Mouse (Mus musculus): ENCODE measurements around the gene Trim12c.
"Not testable (repeated sequence)": the region's sequence is repeated elsewhere in the genome, so short reads cannot be mapped to it uniquely, and the experiment has no call there.

Gene Trim12c

DNA sequence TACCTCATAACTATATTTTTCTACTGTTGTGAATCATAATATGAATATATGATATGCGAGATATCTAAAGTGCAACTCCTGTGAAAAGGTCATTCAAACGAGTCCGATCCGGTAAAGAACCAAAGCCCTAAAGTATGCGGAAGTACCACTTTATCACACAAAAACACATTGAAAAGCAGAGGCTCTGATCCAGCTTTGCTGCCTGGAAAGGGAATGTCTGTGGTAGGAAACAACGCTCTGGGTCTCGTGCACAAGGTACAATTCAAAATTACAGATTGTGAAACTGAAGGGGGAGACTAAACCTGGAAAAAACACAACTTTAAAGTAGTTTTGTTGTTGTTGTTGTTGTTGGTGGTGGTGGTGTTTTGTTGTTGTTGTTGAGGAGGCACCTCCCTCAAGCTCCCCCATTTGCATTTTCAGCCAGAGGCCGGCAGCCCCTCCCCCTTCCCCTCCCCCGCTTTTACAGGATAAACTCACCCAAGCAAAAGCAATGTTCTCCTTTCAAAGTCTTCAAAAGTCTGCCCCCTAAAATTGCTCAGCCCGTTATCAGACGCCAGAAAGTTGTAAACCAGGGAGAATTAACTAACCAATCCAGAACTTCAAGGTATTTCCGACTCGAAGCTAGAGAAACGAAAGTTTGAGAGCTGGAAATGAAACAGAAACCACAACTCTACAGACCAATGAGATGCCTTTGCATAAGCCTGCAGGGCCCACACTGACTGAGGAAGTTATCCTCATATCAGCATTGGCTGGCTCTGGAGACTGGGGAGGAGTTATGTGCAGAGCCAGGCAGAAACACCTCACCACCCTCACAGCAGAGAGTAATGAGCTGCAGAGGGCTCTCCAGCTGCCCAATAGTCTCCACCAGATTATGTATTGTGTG lies at the start of gene Trim12c:
TSS of gene Trim12c (minus strand) at position 646 of the 883 bp plus-strand sequence.
- DNase-seq (ENCODE audit: low spot score) = peak; percentile 74

- no peak for DNase-seq (ENCODE audit: low spot score)
Observed at GRCm38 (mm10) chr7:104401140-104401539, 48.0 kb upstream of the Trim12c start.

- no peak for DNase-seq (ENCODE audit: low spot score)
Observed at GRCm38 (mm10) chr7:104400698-104401097, 47.5 kb upstream of the Trim12c start, which contains the start of gene Trim30c. Trim30c (minus strand) TSS chr7:104400837.

DNA sequence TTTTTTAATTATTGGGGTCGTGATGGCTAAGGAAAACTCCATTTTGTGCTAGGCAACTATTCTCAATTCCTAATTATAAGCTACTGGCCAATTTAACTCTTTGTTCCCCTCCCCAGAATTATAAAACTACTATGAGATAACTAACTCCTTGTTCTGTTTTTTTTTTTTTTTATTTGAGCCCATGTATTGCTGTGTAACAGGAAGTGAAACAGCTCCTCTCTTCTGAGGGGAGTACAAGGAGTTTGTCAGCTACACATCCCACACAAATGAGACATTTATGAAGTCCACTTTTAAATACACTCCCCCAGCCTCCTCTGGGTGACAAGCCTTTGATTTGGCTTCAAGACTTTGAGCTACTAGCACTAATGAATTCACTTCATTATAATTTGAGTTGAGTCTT lies 45.3 kb upstream of the Trim12c start:
- DNase-seq (ENCODE audit: low spot score) = no peak

DNA sequence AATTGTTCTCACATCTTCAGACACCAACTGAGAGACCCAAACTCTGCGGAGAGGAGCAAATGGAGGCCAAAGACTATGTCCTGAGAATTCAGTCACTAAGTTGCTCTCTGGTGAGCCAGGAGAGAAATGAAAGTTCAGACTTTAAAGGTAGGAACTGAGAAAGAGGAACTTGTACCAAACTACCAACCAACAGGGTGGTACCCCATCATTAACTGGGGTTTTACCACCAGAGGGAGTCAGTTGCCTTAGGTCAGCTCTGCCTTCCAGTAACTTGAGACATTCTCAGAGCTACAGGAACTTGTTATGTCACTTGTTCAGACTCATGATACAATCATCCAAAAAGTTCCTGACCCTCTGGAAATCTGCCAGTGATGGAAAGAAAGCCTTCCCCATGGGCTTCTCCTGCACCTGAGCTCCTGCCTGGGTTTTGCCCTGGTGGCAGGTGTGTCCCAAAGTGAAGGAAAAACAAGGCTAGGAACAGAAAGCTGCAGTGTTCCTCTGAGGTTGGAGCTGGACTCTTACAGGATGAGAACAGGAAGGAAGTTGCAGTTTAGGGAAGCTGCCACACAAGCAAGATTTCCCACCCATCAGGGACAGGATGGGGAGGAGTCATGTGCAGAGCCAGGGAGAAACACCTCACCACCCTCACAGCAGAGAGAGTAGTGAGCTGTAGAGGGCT lies 16.7 kb upstream of the Trim12c start, which contains the start of gene Trim30b:
TSS of gene Trim30b (minus strand) at position 149 of the 679 bp plus-strand sequence.
- DNase-seq (ENCODE audit: low spot score) = no peak

DNA sequence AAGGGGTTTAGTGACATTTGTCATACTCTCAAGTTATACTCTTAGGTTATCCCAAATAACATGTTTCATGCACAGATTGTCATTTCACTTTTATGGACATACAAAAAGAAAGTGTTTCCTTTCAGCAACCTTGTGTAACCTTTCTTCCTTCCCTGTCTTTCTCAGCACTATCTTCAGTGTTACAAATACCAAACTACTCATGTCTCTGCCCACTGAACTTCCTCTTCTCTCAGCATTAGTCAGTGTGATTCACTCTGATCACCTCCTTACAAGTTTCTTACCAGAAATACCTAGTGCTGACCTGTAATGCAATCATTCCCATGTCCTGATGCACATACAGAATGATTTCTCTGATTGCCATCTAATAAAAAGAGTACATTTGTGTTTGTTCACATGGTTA lies 13.2 kb upstream of the Trim12c start:
- DNase-seq (ENCODE audit: low spot score) = no peak

DNA sequence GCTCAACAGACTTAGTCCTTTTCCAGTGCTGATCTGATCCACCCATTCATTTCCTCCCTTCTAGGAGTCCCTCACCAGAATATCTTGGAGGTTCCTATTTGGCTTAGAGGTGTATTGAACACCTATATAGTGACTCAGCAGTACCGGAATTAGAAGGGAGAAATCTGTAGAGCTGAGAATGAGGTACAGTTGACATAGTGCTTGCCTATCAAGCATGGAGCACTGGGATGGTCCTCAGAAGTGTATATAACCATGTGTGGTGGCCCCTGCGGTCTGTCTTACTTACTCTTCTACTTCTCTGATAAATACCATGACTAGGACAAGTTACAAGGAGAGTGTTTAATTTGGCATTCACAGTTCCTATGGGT lies 422 bp upstream of the Trim12c start:
- DNase-seq (ENCODE audit: low spot score) = peak; percentile 13

DNA sequence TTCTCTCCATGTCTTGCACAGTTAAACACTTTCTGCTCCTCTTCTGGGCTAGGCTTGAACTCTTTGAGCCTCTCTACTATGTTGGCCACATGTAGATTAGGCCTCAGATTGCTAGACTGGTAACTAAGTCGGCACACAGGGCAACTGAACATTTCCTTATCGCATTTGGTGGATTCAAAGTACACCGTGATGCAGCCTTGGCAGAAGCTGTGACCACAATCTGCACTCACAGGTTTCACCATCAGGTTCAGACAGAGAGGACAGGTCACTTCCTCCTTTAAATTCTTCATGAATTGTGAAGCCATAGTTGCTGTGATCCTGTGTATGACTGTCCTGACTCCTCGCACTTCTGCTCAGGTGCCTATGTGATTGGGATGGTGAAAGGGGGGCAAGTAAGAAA lies 5.1 kb downstream of the Trim12c start:
- not testable (repeated sequence) for DNase-seq (ENCODE audit: low spot score)

DNA sequence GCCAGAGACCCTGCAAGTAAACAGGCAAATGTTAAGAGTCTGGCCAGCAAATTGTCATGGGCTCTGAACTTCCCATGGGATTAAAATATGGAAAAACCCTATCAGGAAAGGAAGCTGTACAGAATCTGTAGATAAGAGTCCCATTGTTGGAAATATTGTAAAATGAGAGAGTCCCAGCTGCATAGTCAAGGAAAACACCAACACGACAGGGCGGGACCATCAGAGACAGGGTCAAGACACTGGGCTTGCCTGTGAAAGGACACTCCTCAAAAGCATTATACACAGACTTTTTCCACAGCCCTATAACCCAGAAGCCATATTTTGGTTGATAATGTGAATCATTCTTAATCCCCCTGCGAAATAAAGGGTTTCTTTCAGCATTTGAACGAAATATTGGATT lies 12.4 kb downstream of the Trim12c start:
- not testable (repeated sequence) for DNase-seq (ENCODE audit: low spot score)

DNA sequence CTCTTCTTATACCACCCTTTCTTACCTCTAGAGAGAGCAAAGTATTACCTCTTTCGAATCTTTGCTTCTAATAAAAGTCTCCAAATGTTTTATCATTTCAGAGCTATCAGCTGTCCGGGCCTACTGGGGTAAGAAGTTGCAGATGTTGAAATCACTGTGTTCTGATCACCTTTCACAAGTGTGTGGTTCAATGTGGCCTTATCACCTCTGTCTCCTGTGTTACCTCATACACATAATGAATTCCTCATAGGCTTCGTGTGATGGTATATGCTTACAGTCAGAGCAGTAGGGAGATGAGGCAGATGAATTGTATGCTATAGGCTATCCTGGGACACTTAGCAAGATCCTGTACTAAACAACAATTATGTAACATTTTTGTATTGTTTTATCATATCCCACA lies 17.6 kb downstream of the Trim12c start:
- not testable (repeated sequence) for DNase-seq (ENCODE audit: low spot score)

DNA sequence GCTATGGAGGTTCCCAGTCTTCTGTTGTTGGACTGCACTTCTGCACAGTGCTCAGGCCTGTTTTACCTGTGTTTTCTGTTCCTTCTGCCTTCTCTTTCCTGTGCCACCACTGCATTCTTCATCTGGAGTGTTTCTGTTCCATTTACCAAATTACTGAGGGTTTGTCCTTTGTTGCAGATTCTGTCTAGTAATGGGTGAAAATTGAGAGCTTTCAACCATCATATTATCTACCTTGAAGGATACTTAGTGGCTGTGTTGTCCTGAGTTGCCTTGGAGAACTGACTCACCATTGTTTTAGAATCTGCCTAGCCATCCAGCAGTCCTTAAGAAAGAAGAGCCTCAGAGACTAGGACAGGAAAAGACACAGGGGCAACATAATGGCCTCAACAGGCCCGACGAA lies 24.0 kb downstream of the Trim12c start, which contains the start of gene Trim34b:
TSS of gene Trim34b (plus strand) at position 301 of the 400 bp plus-strand sequence.
- not testable (repeated sequence) for DNase-seq (ENCODE audit: low spot score)

- no peak for DNase-seq (ENCODE audit: low spot score)
Observed at GRCm38 (mm10) chr7:104322028-104322427, 31.1 kb downstream of the Trim12c start.

- DNase-seq (ENCODE audit: low spot score) = not testable (repeated sequence)
Observed at GRCm38 (mm10) chr7:104315369-104316080, 37.6 kb downstream of the Trim12c start, which contains the start of gene Trim12a. Trim12a (minus strand) TSS chr7:104315466.

DNA sequence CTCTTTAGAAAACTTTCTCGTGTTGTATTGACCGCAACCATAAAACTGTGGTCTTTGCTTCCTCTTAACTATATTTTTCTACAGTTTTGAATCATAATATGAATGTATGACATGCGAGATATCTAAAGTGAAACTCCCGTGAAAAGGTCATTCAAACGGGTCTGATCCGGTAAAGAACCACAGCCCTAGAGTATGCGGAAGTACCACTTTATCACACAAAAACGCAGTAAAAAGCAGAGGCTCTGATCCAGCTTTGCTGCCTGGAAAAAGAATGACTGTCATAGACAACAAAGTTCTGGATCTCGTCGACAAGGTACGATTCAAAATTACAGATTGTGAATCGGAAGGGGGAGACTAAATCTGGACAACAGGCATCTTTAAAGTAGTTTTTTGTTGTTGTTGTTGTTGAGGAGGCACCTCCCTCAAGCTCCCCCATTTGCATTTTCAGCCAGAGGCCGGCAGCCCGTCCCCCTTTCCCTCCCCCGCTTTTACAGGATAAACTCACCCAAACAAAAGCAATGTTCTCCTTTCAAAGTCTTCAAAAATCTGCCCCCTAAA lies 38.3 kb downstream of the Trim12c start:
- no peak for DNase-seq (ENCODE audit: low spot score)

- no peak for DNase-seq (ENCODE audit: low spot score)
Observed at GRCm38 (mm10) chr7:104291638-104292400, 61.3 kb downstream of the Trim12c start.

- no peak for DNase-seq (ENCODE audit: low spot score)
Observed at GRCm38 (mm10) chr7:104290641-104291040, 62.5 kb downstream of the Trim12c start.
